Mouse (Mus musculus) embryonic facial prominence, embryonic 11.5 days (tissue): ENCODE results near the gene Parm1. TPM values are rescaled to one million over a fixed set of nuclear protein-coding genes. Genes with fewer than 3 reads are reported as not detected.

Experiments used
- ATAC-seq: fragments of 200-750 bp; cut with Nextera tagmentation; replicated peaks from 2 replicates; pipeline ENCODE4 v1.8.0; 2017; ENCODE audit warnings: low read depth; ENCODE audit not compliant: insufficient number of reproducible peaks, low FRiP score, low TSS enrichment
- DNase-seq: peaks from one replicate; pipeline ENCODE4 v3.0.0-alpha.2; 2015; ENCODE audit warnings: low spot score
- H3K27ac ChIP-seq: fragments of 300-500 bp; sonication (generic); replicated peaks from 2 replicates; pipeline ENCODE4 v1.5.1; 2014; ENCODE audit warnings: mild to moderate bottlenecking, low read depth, low read length, control low read depth
- H3K27me3 ChIP-seq: fragments of 300-500 bp; sonication (generic); 2 replicates; pipeline ENCODE4 v1.6.1; 2014; ENCODE audit warnings: mild to moderate bottlenecking, low read length, moderate library complexity, mixed read lengths; ENCODE audit not compliant: control insufficient read depth, insufficient read depth
- H3K36me3 ChIP-seq: fragments of 300-500 bp; sonication (generic); replicated peaks from 2 replicates; pipeline ENCODE4 v1.6.1; 2014; ENCODE audit warnings: low read depth, mild to moderate bottlenecking, low read length, moderate library complexity, mixed read lengths; ENCODE audit not compliant: control insufficient read depth, insufficient read depth
- H3K4me1 ChIP-seq: fragments of 300-500 bp; sonication (generic); 2 replicates; pipeline ENCODE4 v1.6.1; 2014; ENCODE audit warnings: low read length, mixed read lengths; ENCODE audit not compliant: control insufficient read depth, insufficient read depth
- H3K4me2 ChIP-seq: fragments of 300-500 bp; sonication (generic); 2 replicates; pipeline ENCODE4 v1.6.1; 2014; ENCODE audit warnings: low read depth, mild to moderate bottlenecking, control low read depth, low read length, moderate library complexity
- H3K4me3 ChIP-seq: fragments of 300-500 bp; sonication (generic); 2 replicates; pipeline ENCODE4 v1.5.1; 2014; ENCODE audit warnings: low read depth, low read length, control low read depth
- H3K9ac ChIP-seq: fragments of 300-500 bp; sonication (generic); replicated peaks from 2 replicates; pipeline ENCODE4 v1.6.1; 2014; ENCODE audit warnings: mild to moderate bottlenecking, control low read depth, low read length
- H3K9me3 ChIP-seq: fragments of 300-500 bp; sonication (generic); replicated peaks from 2 replicates; pipeline ENCODE4 v1.6.1; 2016; ENCODE audit warnings: mild to moderate bottlenecking, low read length, inconsistent platforms, mixed read lengths; ENCODE audit not compliant: control insufficient read depth
- WGBS: fragments of 180-500 bp; shearing (Covaris S2); extraction: QIAGEN DNeasy Blood & Tissue Kit; methylation state at CpG from one replicate; pipeline ENCODE4 v1.1.7; 2014; 5-methylcytosine and 5-hydroxymethylcytosine counted together
- polyA plus RNA-seq: library from polyadenylated mRNA; unstranded; fragments of >200 nt; fragmentation: Nextera tagmentation; extraction: Ambion mirVana; gene quantifications from 2 replicates; pipeline ENCODE4 v1.2.1, GENCODE M21; 2014

The Parm1 gene
- polyA plus RNA-seq, result 20.6 and 21.7 TPM in 2 replicates

DNA sequence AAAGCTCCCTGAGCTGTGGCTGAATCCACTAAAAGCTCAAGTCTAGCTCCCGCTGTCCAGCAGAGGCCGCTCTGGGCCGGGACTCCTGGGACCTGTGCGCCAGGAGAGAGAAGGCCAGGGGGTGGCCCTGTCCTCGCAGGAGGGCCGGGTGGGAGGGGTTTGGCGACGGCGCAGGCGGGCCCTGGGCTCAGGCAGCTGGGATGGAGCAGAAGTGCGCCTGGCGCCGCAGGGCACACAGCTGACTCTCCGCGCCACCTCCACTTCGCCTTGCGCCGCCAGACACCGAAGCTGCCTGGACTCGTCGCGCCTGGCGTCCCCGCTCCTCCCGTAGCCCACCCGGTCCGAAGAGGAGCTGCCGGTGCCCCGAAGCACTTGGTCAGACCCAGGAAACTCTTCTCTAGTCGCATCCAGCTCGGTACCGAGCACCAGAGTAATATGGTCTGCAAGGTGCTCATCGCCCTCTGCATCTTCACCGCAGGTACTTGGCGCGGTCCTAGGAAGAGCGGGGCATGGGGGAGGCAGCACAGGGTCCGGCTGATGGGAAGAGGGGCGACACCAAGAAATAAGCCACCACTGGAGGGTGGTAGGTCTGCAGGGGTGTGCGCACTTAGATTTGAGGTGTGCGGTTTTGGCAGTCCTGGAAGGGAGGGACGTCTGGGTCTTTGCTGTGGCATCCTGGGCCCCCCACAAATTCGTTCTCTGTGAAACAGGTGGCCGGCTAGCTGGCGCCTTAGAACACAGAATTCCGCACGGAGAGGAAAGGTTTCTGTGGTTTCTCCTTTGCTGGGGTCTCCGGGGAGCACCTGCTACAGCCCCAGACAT, at the start of gene Parm1:
Gene Parm1 (plus strand): TSS at position 136 of the 822 bp plus-strand sequence.
- no peaks in the 10 kb centered on the region for H3K4me1 ChIP-seq
- under 1% methylated on average over 39 of the region's 48 CpGs for WGBS
- peak; percentile 97 for ATAC-seq

GRCm38 (mm10) chr5:91475241-91475640, 42.2 kb upstream of the Parm1 start:
- H3K9me3 ChIP-seq, result no peaks in the 10 kb centered on the region
- H3K9ac ChIP-seq, result no peak overlapping the region
- no peaks in the 10 kb centered on the region for H3K4me1 ChIP-seq
- no peaks in the 10 kb centered on the region for H3K36me3 ChIP-seq
- DNase-seq (no peak), ATAC-seq (no peak)
- no peaks in the 10 kb centered on the region for H3K27me3 ChIP-seq
- H3K27ac ChIP-seq, result no peak overlapping the region
- H3K4me2 ChIP-seq, result no peak overlapping the region
- 95% methylated on average over 7 of the region's 7 CpGs for WGBS
- no peak overlapping the region for H3K4me3 ChIP-seq

More for the DNA sequence above, at the start of gene Parm1:
- Histone ChIP-seq H3K9me3 (no peaks in the 10 kb centered on the region), H3K9ac (peak within 1 kb of the TSS; percentile 51), H3K27me3 (no peaks in the 10 kb centered on the region), H3K4me2 (peak within 1 kb of the TSS; percentile 89), H3K36me3 (no peaks in the 10 kb centered on the region), H3K4me3 (peak within 1 kb of the TSS; percentile 51), H3K27ac (no peak within 1 kb of the TSS)
- DNase-seq, result peak; percentile 94

DNA sequence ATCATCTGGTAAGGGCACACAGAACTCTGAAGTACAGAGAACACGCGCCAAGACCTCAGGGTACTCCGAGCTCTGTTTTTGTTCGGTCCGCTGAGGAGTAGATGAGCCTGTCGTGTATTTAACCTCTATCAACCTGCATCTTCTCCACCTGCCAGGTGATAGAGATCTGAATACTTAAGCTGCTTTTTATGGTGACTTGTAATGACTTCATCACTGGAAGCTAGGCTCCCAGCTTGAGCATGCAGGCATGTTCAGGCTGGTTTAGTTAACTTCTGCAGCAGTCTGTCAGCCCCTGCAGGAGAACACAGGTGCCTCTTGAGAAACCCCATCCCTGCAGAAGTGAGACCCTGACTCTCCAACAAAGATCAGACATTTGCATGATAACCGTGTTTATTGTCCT, 40.6 kb upstream of the Parm1 start:
- no peak overlapping the region for H3K27ac ChIP-seq
- no peaks in the 10 kb centered on the region for H3K27me3 ChIP-seq
- H3K9me3 ChIP-seq, result no peaks in the 10 kb centered on the region
- 87% methylated on average over 7 of the region's 7 CpGs for WGBS
- DNase-seq (peak; percentile 1), ATAC-seq (no peak)
- H3K9ac ChIP-seq, result no peak overlapping the region
- no peak overlapping the region for H3K4me3 ChIP-seq
- no peaks in the 10 kb centered on the region for H3K36me3 ChIP-seq
- H3K4me2 ChIP-seq, result no peak overlapping the region
- no peaks in the 10 kb centered on the region for H3K4me1 ChIP-seq

DNA sequence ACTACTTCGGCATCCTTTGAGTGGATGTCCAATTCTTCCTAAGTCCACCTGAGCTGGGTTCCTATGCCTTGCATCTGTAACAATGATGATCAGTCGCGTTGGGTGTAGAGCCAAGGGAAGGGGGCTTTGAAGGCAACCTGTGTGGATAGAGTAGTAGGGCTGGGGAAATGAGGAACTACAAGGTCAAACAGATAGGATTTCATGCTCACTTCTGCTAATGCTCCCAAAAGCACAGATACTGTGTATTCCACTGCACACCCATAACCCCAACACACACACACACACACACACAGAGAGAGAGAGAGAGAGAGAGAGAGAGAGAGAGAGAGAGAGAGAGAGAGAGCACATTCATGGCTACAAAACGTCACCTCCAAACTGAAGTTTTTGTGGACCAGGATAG, 38.7 kb upstream of the Parm1 start:
- WGBS, result 93% methylated on average over 4 of the region's 4 CpGs
- H3K27ac ChIP-seq, result no peak overlapping the region
- no peak overlapping the region for H3K4me3 ChIP-seq
- ATAC-seq (no peak), DNase-seq (no peak)
- no peaks in the 10 kb centered on the region for H3K9me3 ChIP-seq
- H3K36me3 ChIP-seq, result no peaks in the 10 kb centered on the region
- H3K9ac ChIP-seq, result no peak overlapping the region
- no peak overlapping the region for H3K4me2 ChIP-seq
- H3K27me3 ChIP-seq, result no peaks in the 10 kb centered on the region
- H3K4me1 ChIP-seq, result no peaks in the 10 kb centered on the region

DNA sequence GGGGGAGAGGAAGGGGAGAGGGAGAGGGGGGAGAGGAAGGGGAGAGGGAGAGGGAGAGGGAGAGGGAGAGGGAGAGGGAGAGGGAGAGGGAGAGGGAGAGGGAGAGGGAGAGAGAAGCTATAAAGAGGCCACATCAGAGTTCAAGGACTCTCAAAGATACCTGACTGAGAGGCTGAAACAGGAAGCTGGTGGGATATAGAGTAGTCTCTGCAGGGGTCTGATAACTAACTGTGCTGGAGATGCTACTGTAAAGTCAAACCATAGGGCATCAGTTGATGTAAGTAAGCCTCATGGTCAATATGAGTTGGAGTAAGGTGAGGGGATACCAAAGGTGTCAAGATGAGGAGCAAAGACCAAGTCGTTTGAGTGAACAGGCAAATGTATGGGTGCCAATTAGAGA, 37.3 kb upstream of the Parm1 start:
- Histone ChIP-seq H3K4me2 (no peak overlapping the region), H3K27me3 (no peaks in the 10 kb centered on the region), H3K9ac (no peak overlapping the region), H3K4me1 (no peaks in the 10 kb centered on the region), H3K4me3 (no peak overlapping the region), H3K27ac (no peak overlapping the region), H3K36me3 (no peaks in the 10 kb centered on the region), H3K9me3 (no peaks in the 10 kb centered on the region)
- ATAC-seq, result no peak
- 76% methylated on average over 1 of the region's 1 CpGs for WGBS
- DNase-seq, result no peak

GRCm38 (mm10) chr5:91484324-91484723, 33.1 kb upstream of the Parm1 start:
- WGBS, result 89% methylated on average over 1 of the region's 1 CpGs
- ATAC-seq (no peak), DNase-seq (no peak)
- Histone ChIP-seq H3K4me2 (no peak overlapping the region), H3K9me3 (no peaks in the 10 kb centered on the region), H3K4me3 (no peak overlapping the region), H3K27ac (no peak overlapping the region), H3K4me1 (no peaks in the 10 kb centered on the region), H3K36me3 (no peaks in the 10 kb centered on the region), H3K27me3 (no peaks in the 10 kb centered on the region), H3K9ac (no peak overlapping the region)

GRCm38 (mm10) chr5:91494456-91494855, 23.0 kb upstream of the Parm1 start:
- WGBS, result 49% methylated on average over 5 of the region's 5 CpGs
- Histone ChIP-seq H3K4me1 (no peaks in the 10 kb centered on the region), H3K9me3 (no peaks in the 10 kb centered on the region), H3K9ac (no peak overlapping the region), H3K36me3 (no peaks in the 10 kb centered on the region), H3K27ac (no peak overlapping the region), H3K4me2 (no peak overlapping the region), H3K4me3 (no peak overlapping the region), H3K27me3 (no peaks in the 10 kb centered on the region)
- DNase-seq (peak; percentile 62), ATAC-seq (no peak)

DNA sequence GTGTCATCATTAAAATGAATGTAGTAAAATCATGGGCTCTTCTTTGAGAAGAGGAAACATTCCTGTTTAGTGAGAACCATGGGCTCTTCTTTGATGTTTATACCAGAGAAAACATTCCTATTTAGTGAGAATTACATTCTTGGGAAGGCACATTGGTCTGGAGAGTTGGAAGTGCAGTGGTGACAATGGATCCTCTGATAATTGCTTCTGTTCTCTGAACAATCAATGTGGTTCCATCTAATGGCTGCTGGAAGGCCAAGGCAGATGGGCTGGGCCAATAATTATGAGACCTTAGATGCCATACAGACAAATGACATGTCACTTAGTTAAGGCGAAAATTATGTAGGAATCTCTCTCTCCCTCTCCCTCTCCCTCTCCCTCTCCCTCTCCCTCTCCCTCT, 16.1 kb upstream of the Parm1 start:
- Histone ChIP-seq H3K27me3 (no peaks in the 10 kb centered on the region), H3K27ac (no peak overlapping the region), H3K4me2 (no peak overlapping the region), H3K9me3 (no peaks in the 10 kb centered on the region), H3K4me3 (no peak overlapping the region), H3K9ac (no peak overlapping the region), H3K4me1 (no peaks in the 10 kb centered on the region), H3K36me3 (no peaks in the 10 kb centered on the region)
- ATAC-seq (no peak), DNase-seq (no peak)
- WGBS, result 64% methylated on average over 1 of the region's 1 CpGs
